Mouse (Mus musculus) layer of hippocampus, adult 9-11 months (tissue): Measurements from ENCODE around the gene Plin5.
A peak's percentile ranks its signal among the peaks of the same experiment; 100 is the strongest.

Experiments
- DNase-seq: peaks from one replicate; pipeline ENCODE4 v3.0.0; 2022

Plin5 gene

GRCm38 (mm10) chr17:56117251-56117710 is at the start of gene Plin5:
Plin5 (minus strand) TSS chr17:56117596.
- DNase-seq, result no peak

- no peak for DNase-seq
These were observed 48.3 kb upstream of the Plin5 start for GRCm38 (mm10) chr17:56165671-56166070.

- no peak for DNase-seq
These were observed 47.1 kb upstream of the Plin5 start for GRCm38 (mm10) chr17:56164510-56164909.

GRCm38 (mm10) chr17:56163523-56164102 is 46.2 kb upstream of the Plin5 start:
- no peak for DNase-seq

GRCm38 (mm10) chr17:56162231-56162774 is 44.9 kb upstream of the Plin5 start, which contains the start of gene Tnfaip8l1:
Tnfaip8l1 (plus strand) TSS chr17:56162477.
- peak; percentile 96 for DNase-seq

- no peak for DNase-seq
These were observed 42.3 kb upstream of the Plin5 start for GRCm38 (mm10) chr17:56159729-56160128.

- DNase-seq, result peak; percentile 70
These were observed 36.2 kb upstream of the Plin5 start for GRCm38 (mm10) chr17:56153643-56154042.

- no peak for DNase-seq
These were observed 32.5 kb upstream of the Plin5 start for GRCm38 (mm10) chr17:56149897-56150296.

- no peak for DNase-seq
These were observed 31.6 kb upstream of the Plin5 start for GRCm38 (mm10) chr17:56148790-56149618.

GRCm38 (mm10) chr17:56148280-56148679 is 30.9 kb upstream of the Plin5 start:
- DNase-seq, result no peak

GRCm38 (mm10) chr17:56147420-56147819 is 30.0 kb upstream of the Plin5 start:
- no peak for DNase-seq

- DNase-seq, result no peak
These were observed 28.7 kb upstream of the Plin5 start for GRCm38 (mm10) chr17:56146131-56146530.

- no peak for DNase-seq
These were observed 27.1 kb upstream of the Plin5 start for GRCm38 (mm10) chr17:56144546-56144945.

- DNase-seq, result no peak
These were observed 24.6 kb upstream of the Plin5 start for GRCm38 (mm10) chr17:56141702-56142605.

- no peak for DNase-seq
These were observed 22.6 kb upstream of the Plin5 start, which contains the start of gene Sema6b for GRCm38 (mm10) chr17:56139858-56140595. Sema6b (minus strand) TSS chr17:56140343.

- no peak for DNase-seq
These were observed 22.0 kb upstream of the Plin5 start for GRCm38 (mm10) chr17:56139355-56139754.

GRCm38 (mm10) chr17:56137839-56138613 is 20.6 kb upstream of the Plin5 start:
- no peak for DNase-seq

- DNase-seq, result no peak
These were observed 19.2 kb upstream of the Plin5 start for GRCm38 (mm10) chr17:56136558-56136957.

GRCm38 (mm10) chr17:56134463-56134971 is 17.1 kb upstream of the Plin5 start:
- no peak for DNase-seq

- DNase-seq, result no peak
These were observed 16.3 kb upstream of the Plin5 start for GRCm38 (mm10) chr17:56133457-56134363.
